ENCODE assay signal across 8 mouse cellular contexts in the genomic region with DNA sequence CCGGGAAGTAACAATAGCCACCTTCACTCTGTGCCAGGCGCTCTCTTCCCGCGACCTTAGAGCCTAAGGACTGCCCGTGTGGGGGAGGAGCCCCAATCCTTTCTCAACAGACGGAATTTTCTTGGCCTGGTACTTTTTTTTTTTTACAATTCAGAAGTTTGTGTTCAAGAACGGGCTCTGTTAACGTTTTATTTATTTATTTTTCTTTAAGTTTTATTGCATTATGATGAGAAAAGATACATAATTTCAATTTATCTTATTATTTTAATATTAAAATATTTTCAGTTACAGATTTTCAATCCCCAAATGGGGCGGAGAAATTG. TPM values are rescaled to one million over a fixed set of nuclear protein-coding genes. Genes with fewer than 3 reads are reported as not detected.
DNase-seq lines count a peak whose midpoint lies in the region; ATAC-seq and TF ChIP-seq lines count a peak whose summit lies in the region.

Gene Hpdl, minus strand, starts transcription at position 14 of the 323 bp plus-strand sequence.

- no peak for ATAC-seq in kidney, embryonic 16.5 days (ENCODE audit: low FRiP score, low TSS enrichment)
- no peak for ATAC-seq in hindbrain, embryonic 14.5 days (ENCODE audit: low FRiP score)
- 0 out of 2 replicates have a peak, but pooled peaks have one; percentile 33 for ATAC-seq in midbrain, embryonic 14.5 days (ENCODE audit: low FRiP score, low TSS enrichment)

- no peaks in the 10 kb centered on the region for H3K9me3 ChIP-seq in kidney, embryonic 16.5 days (ENCODE audit: low read length)
- no peaks in the 10 kb centered on the region for H3K9me3 ChIP-seq in hindbrain, embryonic 14.5 days (ENCODE audit: control insufficient read depth, low read length)
- H3K9me3 ChIP-seq in midbrain, embryonic 14.5 days (ENCODE audit: control insufficient read depth, low read length), result no peaks in the 10 kb centered on the region

- H3K27me3 ChIP-seq in kidney, embryonic 16.5 days (ENCODE audit: insufficient read depth, low read length), result peaks cover 10% of the 10 kb centered on the region
- H3K27me3 ChIP-seq in hindbrain, embryonic 14.5 days (ENCODE audit: control insufficient read depth, insufficient read depth, low read length), result peaks cover 24% of the 10 kb centered on the region
- H3K27me3 ChIP-seq in midbrain, embryonic 14.5 days (ENCODE audit: control insufficient read depth, insufficient read depth, low read length), result peaks cover 22% of the 10 kb centered on the region; the same call in 1 of the 2 replicates

- peak within 1 kb of the TSS; percentile 61 for H3K4me3 ChIP-seq in kidney, embryonic 16.5 days (ENCODE audit: low read length)
- peak within 1 kb of the TSS; percentile 58 for H3K4me3 ChIP-seq in bone marrow macrophage, adult 2 months (ENCODE audit: insufficient read depth, low read length)
- peak within 1 kb of the TSS; percentile 37 for H3K4me3 ChIP-seq in hindbrain, embryonic 14.5 days (replicated peaks; ENCODE audit: low read length)
- H3K4me3 ChIP-seq in midbrain, embryonic 14.5 days (replicated peaks; ENCODE audit: low read depth, low read length), result peak within 1 kb of the TSS; percentile 39

- H3K4me2 ChIP-seq in kidney, embryonic 16.5 days (replicated peaks; ENCODE audit: low read depth, low read length), result peak within 1 kb of the TSS; percentile 98
- peak within 1 kb of the TSS; percentile 87 for H3K4me2 ChIP-seq in hindbrain, embryonic 14.5 days (replicated peaks)
- H3K4me2 ChIP-seq in midbrain, embryonic 14.5 days (ENCODE audit: low read length), result peak within 1 kb of the TSS; percentile 80

- no peak for DNase-seq in kidney, postnatal 4 days
- no peak for DNase-seq in hindbrain, embryonic 14.5 days (ENCODE audit: low spot score)
- DNase-seq in midbrain, embryonic 14.5 days, result no peak
- no peak for DNase-seq in cerebellum, postnatal 10 days
- no peak for DNase-seq in spleen, postnatal 14 days (ENCODE audit: low spot score in 2 of 2)
- no peak for DNase-seq in kidney, postnatal 10 days

- peaks cover 13% of the 10 kb centered on the region for H3K36me3 ChIP-seq in kidney, embryonic 16.5 days (ENCODE audit: insufficient read depth, low read length)
- 0 out of 2 replicates have a peak, but pooled peaks cover 3% of the 10 kb centered on the region for H3K36me3 ChIP-seq in hindbrain, embryonic 14.5 days (replicated peaks; ENCODE audit: control insufficient read depth, insufficient read depth)
- H3K36me3 ChIP-seq in midbrain, embryonic 14.5 days (ENCODE audit: control insufficient read depth, insufficient read depth, low read length), result no peaks in the 10 kb centered on the region

- H3K9ac ChIP-seq in kidney, embryonic 16.5 days (replicated peaks; ENCODE audit: low read length), result peak within 1 kb of the TSS; percentile 70
- peak within 1 kb of the TSS; percentile 59 for H3K9ac ChIP-seq in hindbrain, embryonic 14.5 days
- H3K9ac ChIP-seq in midbrain, embryonic 14.5 days (replicated peaks; ENCODE audit: low read length), result peak within 1 kb of the TSS; percentile 43

- 11% methylated on average over 9 of the region's 9 CpGs for WGBS in kidney, embryonic 16.5 days
- 12% methylated on average over 9 of the region's 9 CpGs for WGBS in hindbrain, embryonic 14.5 days
- 14% methylated on average over 9 of the region's 9 CpGs for WGBS in midbrain, embryonic 14.5 days

- no peak for TF ChIP-seq CTCF in bone marrow macrophage, adult 2 months (IDR thresholded peaks at IDR 0.05; ENCODE audit: low read depth, low read length)

- no peak for TF ChIP-seq POLR2A in bone marrow macrophage, adult 2 months (IDR thresholded peaks at IDR 0.05; ENCODE audit: borderline replicate concordance, low read depth, low read length)

- no peak within 1 kb of the TSS for H3K27ac ChIP-seq in kidney, embryonic 16.5 days (ENCODE audit: low read length)
- H3K27ac ChIP-seq in bone marrow macrophage, adult 2 months (ENCODE audit: insufficient read depth, low read depth, low read length), result no peak within 1 kb of the TSS
- H3K27ac ChIP-seq in hindbrain, embryonic 14.5 days, result no peak within 1 kb of the TSS
- H3K27ac ChIP-seq in midbrain, embryonic 14.5 days (replicated peaks; ENCODE audit: low read depth, low read length), result no peak within 1 kb of the TSS

- peaks cover 16% of the 10 kb centered on the region for H3K4me1 ChIP-seq in kidney, embryonic 16.5 days (ENCODE audit: insufficient read depth, low read length)
- peaks cover 4% of the 10 kb centered on the region; the same call in 1 of the 2 replicates for H3K4me1 ChIP-seq in bone marrow macrophage, adult 2 months (ENCODE audit: control insufficient read depth, insufficient read depth, low read length)
- H3K4me1 ChIP-seq in hindbrain, embryonic 14.5 days (replicated peaks; ENCODE audit: control insufficient read depth, insufficient read depth, low read length), result peaks cover 13% of the 10 kb centered on the region
- peaks cover 17% of the 10 kb centered on the region for H3K4me1 ChIP-seq in midbrain, embryonic 14.5 days (ENCODE audit: control insufficient read depth, insufficient read depth, low read length)

RNA-seq across cellular contexts. Expression of gene Hpdl, which starts in this region (rescaled TPM):
- 1.9 and 2.0 TPM in 2 replicates for polyA plus RNA-seq in kidney, embryonic 16.5 days (2015; fragmentation: Nextera tagmentation; extraction: Ambion mirVana)
- not detected in 2 replicates for polyA plus RNA-seq in bone marrow macrophage, adult 2 months (2012; ENCODE audit: insufficient read depth, insufficient read length, missing spikeins)
- 1.8 and 1.9 TPM in 2 replicates for polyA plus RNA-seq in hindbrain, embryonic 14.5 days (2014; fragmentation: Nextera tagmentation; extraction: Ambion mirVana)
- polyA plus RNA-seq in midbrain, embryonic 14.5 days (2014; fragmentation: Nextera tagmentation; extraction: Ambion mirVana), result 1.1 and 1.2 TPM in 2 replicates
